Comparison of ENCODE assay signal across 20 mouse cellular contexts in the genomic region with DNA sequence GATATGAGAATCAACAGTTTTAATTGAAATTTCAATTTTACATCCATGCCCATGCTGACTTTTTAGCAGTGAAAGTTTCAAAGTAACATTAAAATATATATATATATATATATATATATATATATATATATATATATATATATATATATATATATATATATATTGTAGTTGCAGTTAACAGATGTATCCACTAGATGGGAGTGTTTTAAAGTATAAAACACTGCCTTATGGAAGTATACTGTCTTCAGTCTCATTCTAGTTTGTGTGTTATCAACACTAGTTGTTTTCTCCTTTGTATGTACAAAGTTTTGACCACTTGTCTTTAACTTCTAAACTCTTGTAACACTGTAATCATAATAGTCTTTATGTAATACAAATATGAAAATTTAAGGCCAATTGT.
DNase-seq lines count a peak whose midpoint lies in the region; ATAC-seq and TF ChIP-seq lines count a peak whose summit lies in the region.
"Had no signal": no experiment of that assay in that cellular context is flagged by ENCODE, and none has a peak within 500 bp of the region (broad histone marks: within the 10 kb centered on the region; RNA-seq: fewer than 3 reads in every experiment).

No protein-coding gene starts in this region.

- no peaks in the 10 kb centered on the region for H3K9me3 ChIP-seq in forebrain, embryonic 14.5 days (replicated peaks; ENCODE audit: control insufficient read depth, low read length)
- no peaks in the 10 kb centered on the region for H3K9me3 ChIP-seq in forebrain, embryonic 15.5 days
- no peaks in the 10 kb centered on the region for H3K9me3 ChIP-seq in limb, embryonic 14.5 days (ENCODE audit: control insufficient read depth, low read length)
- H3K9me3 ChIP-seq in limb, embryonic 10.5 days (replicated peaks), result no peaks in the 10 kb centered on the region
- H3K9me3 ChIP-seq: embryonic facial prominence, embryonic 15.5 days; forebrain, embryonic 13.5 days; hindbrain, embryonic 15.5 days; liver, embryonic 13.5 days; midbrain, embryonic 13.5 days had no signal

- H3K9ac ChIP-seq in forebrain, embryonic 14.5 days (ENCODE audit: low read length), result no peak overlapping the region
- H3K9ac ChIP-seq in forebrain, embryonic 15.5 days (replicated peaks), result no peak overlapping the region
- no peak overlapping the region for H3K9ac ChIP-seq in limb, embryonic 14.5 days (ENCODE audit: low read depth, low read length, severe bottlenecking)
- H3K9ac ChIP-seq: embryonic facial prominence, embryonic 15.5 days; forebrain, embryonic 13.5 days; hindbrain, embryonic 15.5 days; liver, embryonic 13.5 days; midbrain, embryonic 13.5 days had no signal

- no peaks in the 10 kb centered on the region for H3K4me1 ChIP-seq in forebrain, embryonic 14.5 days (ENCODE audit: control insufficient read depth, insufficient read depth, low read length)
- no peaks in the 10 kb centered on the region for H3K4me1 ChIP-seq in forebrain, embryonic 15.5 days
- H3K4me1 ChIP-seq in limb, embryonic 14.5 days (ENCODE audit: control insufficient read depth, insufficient read depth, low read length), result no peaks in the 10 kb centered on the region
- H3K4me1 ChIP-seq in limb, embryonic 10.5 days, result no peaks in the 10 kb centered on the region
- H3K4me1 ChIP-seq: embryonic facial prominence, embryonic 15.5 days; forebrain, embryonic 13.5 days; hindbrain, embryonic 15.5 days; liver, embryonic 13.5 days; midbrain, embryonic 13.5 days had no signal

- no peak overlapping the region for H3K4me2 ChIP-seq in forebrain, embryonic 14.5 days (ENCODE audit: low read length)
- H3K4me2 ChIP-seq in forebrain, embryonic 15.5 days (replicated peaks), result no peak overlapping the region
- H3K4me2 ChIP-seq in limb, embryonic 14.5 days (replicated peaks; ENCODE audit: low read depth, low read length, severe bottlenecking), result no peak overlapping the region
- H3K4me2 ChIP-seq: embryonic facial prominence, embryonic 15.5 days; forebrain, embryonic 13.5 days; hindbrain, embryonic 15.5 days; liver, embryonic 13.5 days; midbrain, embryonic 13.5 days had no signal

- no peaks in the 10 kb centered on the region for H3K36me3 ChIP-seq in forebrain, embryonic 14.5 days (ENCODE audit: control insufficient read depth, insufficient read depth, low read length)
- no peaks in the 10 kb centered on the region for H3K36me3 ChIP-seq in forebrain, embryonic 15.5 days
- no peaks in the 10 kb centered on the region for H3K36me3 ChIP-seq in limb, embryonic 14.5 days (ENCODE audit: control insufficient read depth, insufficient read depth, low read length)
- no peaks in the 10 kb centered on the region for H3K36me3 ChIP-seq in limb, embryonic 10.5 days
- H3K36me3 ChIP-seq: embryonic facial prominence, embryonic 15.5 days; hindbrain, embryonic 15.5 days; liver, embryonic 13.5 days; midbrain, embryonic 13.5 days had no signal

- peak; percentile 62 for DNase-seq in forebrain, embryonic 14.5 days (ENCODE audit: low spot score)
- DNase-seq in limb, embryonic 14.5 days (ENCODE audit: low spot score), result peak; percentile 40
- DNase-seq in limb, embryonic 10.5 days (ENCODE audit: low spot score), result no peak
- DNase-seq in brain, adult 2 months (ENCODE audit: low read depth, low spot score), result peak; percentile 10
- DNase-seq in retina, postnatal 1 day, result peak; percentile 19
- no peak for DNase-seq in kidney, adult 9 months
- DNase-seq: adrenal gland, adult 8-10 months; cerebellum, adult 9-11 months; gastrocnemius, postnatal 10 days; heart, postnatal 10 days; layer of hippocampus, adult 9-11 months; liver, embryonic 13.5 days; lung, postnatal 14 days; right cerebral cortex, postnatal 14 days; thymus, postnatal 4 days had no signal

- H3K4me3 ChIP-seq in forebrain, embryonic 14.5 days (ENCODE audit: low read depth, low read length), result no peak overlapping the region
- no peak overlapping the region for H3K4me3 ChIP-seq in forebrain, embryonic 15.5 days
- H3K4me3 ChIP-seq in limb, embryonic 14.5 days (replicated peaks; ENCODE audit: low read length), result no peak overlapping the region
- no peak overlapping the region for H3K4me3 ChIP-seq in limb, embryonic 10.5 days
- H3K4me3 ChIP-seq: embryonic facial prominence, embryonic 15.5 days; forebrain, embryonic 13.5 days; hindbrain, embryonic 15.5 days; liver, embryonic 13.5 days; midbrain, embryonic 13.5 days had no signal

- TF ChIP-seq POLR2A in limb, embryonic 14.5 days (IDR thresholded peaks at IDR 0.05; ENCODE audit: borderline replicate concordance, extremely low read depth, insufficient read depth, insufficient read length), result no peak

- no peaks in the 10 kb centered on the region for H3K27me3 ChIP-seq in forebrain, embryonic 14.5 days (replicated peaks; ENCODE audit: control insufficient read depth, insufficient read depth, low read length)
- H3K27me3 ChIP-seq in forebrain, embryonic 15.5 days, result no peaks in the 10 kb centered on the region
- no peaks in the 10 kb centered on the region for H3K27me3 ChIP-seq in limb, embryonic 14.5 days (ENCODE audit: control insufficient read depth, insufficient read depth, low read length)
- no peaks in the 10 kb centered on the region for H3K27me3 ChIP-seq in limb, embryonic 10.5 days (ENCODE audit: low read depth, poor library complexity, severe bottlenecking)
- H3K27me3 ChIP-seq: embryonic facial prominence, embryonic 15.5 days; forebrain, embryonic 13.5 days; hindbrain, embryonic 15.5 days; liver, embryonic 13.5 days; midbrain, embryonic 13.5 days had no signal

- no peak for ATAC-seq in forebrain, embryonic 14.5 days
- ATAC-seq in forebrain, embryonic 15.5 days (replicated peaks), result no peak
- ATAC-seq in limb, embryonic 14.5 days (ENCODE audit: low FRiP score, low read depth), result no peak
- ATAC-seq: forebrain, embryonic 13.5 days; midbrain, embryonic 13.5 days had no signal

- H3K27ac ChIP-seq in forebrain, embryonic 14.5 days (ENCODE audit: low read depth, low read length), result no peak overlapping the region
- H3K27ac ChIP-seq in forebrain, embryonic 15.5 days (replicated peaks), result no peak overlapping the region
- H3K27ac ChIP-seq in limb, embryonic 14.5 days (replicated peaks; ENCODE audit: low read depth, low read length), result no peak overlapping the region
- no peak overlapping the region for H3K27ac ChIP-seq in limb, embryonic 10.5 days
- H3K27ac ChIP-seq: embryonic facial prominence, embryonic 15.5 days; forebrain, embryonic 13.5 days; hindbrain, embryonic 15.5 days; liver, embryonic 13.5 days; midbrain, embryonic 13.5 days had no signal

Comparison
In these comparisons a context has a peak if more than half of its experiments do, and no peak if none do; other contexts are left out.
1. DNase-seq: peak in forebrain, embryonic 14.5 days (single experiment), limb, embryonic 14.5 days (single experiment), brain, adult 2 months (single experiment) and retina, postnatal 1 day (single experiment); none in limb, embryonic 10.5 days (single experiment) and kidney, adult 9 months (single experiment).